Mouse (Mus musculus) adrenal gland, postnatal 4 days (tissue): Measurements from ENCODE around the gene Cd68. TPM values are rescaled to one million over a fixed set of nuclear protein-coding genes. Genes with fewer than 3 reads are reported as not detected.

ENCODE experiments used
- DNase-seq, 2 experiments: peaks; one replicate each; pipeline ENCODE4 v3.0.0; 2021 to 2022; ENCODE audit warnings: low spot score in 2 of 2, mixed read lengths in 2 of 2
- total RNA-seq, 2 experiments: library from RNA; stranded (reverse); gene quantifications; 2 replicates each; pipeline ENCODE4 v1.2.3; 2021

Cd68 gene
- total RNA-seq, 2 experiments from 2014 or later, result 11.9 to 12.5 TPM

DNA sequence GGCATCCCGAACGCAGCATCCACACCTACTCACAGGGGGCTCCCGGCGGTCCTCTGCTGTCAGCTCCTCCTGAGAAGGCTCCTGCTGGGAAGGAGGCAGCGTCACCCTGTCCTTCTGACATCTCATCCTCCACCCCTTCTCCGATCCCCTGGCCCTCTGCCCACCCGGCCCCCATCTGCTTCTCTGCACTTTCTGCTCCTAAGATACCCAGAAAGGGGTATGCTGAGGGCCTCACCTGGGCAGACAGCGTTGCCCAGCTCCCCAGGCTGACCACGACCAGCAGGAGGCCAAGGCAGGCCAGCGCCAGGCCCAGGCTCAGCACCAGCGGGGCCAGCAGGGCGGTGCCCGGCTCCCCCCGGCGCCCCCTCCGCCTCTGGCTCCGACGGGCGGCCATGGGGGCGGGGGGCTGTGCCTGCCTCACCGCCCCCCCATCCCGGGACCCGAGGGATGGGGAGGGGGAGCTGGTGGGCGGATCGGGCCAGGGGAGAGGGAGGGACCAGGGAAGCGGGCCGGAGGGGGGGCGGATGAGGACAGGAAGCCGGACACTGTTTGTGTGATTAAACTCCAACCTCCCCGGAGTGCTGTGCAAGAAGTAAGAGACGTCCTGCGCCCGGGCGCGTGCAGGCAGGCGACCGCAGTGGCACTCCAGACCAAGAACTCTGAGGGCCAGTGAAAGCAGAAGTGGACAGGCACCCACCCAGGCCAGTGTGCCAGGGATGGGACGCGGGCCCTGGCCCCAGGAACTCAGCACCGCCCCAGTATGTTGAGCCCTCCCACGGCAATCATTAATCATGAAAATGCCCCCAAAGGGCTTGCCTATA, 29.6 kb upstream of the Cd68 start, which contains the start of the genes Tnfsf12 and Tnfsfm13:
Gene Tnfsf12, minus strand, starts transcription at position 489 of the 821 bp plus-strand sequence.
Gene Tnfsfm13, minus strand, starts transcription at position 738 of the 821 bp plus-strand sequence.
- peak; percentile 46 to 62 for DNase-seq

DNA sequence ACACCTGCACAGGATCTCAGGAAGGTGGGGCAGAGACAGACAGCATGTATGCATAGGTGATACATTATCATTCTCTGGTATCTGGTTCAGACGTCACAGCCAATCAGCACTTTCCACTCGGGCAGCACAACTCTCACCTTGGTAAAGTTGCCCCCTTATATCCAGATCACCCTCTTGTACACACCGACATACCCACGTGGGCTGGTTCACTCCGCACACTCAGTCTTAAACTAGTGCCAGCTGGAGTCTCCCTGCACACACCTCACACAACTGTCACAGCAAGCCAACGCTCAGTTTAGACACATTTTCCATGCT, 29.1 kb upstream of the Cd68 start:
- DNase-seq, result no peak

DNA sequence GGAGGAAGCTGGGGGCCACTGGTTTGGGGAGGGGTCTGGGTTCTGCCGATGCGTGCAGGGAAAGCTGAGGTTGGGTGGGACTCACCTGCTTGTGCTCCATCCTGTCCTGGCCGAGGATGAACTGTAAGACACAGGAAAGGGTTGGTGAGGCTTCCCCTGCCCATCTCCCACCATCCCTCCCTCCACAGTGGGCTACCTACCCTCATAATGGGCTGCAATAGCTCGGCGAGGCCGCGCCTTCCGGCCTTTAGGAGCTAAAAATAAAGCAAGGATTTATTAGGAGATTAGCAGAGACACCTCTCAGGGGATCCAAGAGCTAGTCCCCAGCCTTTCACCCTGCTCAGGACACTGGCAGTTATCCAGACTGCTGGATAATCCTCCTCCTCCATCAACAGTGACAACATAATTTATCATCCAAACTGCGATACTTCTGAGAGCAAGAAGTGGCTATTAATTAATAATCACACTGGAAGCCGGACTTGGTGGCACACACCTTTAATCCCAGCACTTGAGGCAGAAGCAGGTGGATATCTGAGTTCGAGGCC, 27.5 kb upstream of the Cd68 start:
- no peak for DNase-seq

DNA sequence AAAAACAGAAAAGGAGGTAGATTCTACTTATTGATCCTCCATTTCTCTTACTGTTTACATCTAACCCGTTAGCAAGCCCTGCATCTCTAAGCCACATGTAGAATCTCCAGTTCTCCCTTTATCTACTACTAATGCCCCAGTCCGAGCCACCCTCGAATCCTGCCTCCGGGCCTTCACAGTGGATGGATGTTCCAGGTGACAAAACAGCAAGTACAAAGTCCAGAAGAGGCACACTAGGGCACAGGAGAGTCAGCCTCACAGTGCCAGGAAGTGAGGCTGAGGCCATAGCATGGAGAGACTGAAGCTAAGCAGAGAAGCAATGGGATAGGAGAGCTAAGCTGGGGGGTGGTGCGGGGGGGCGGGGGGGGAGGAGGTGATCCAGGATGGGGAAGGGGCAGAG, 26.9 kb upstream of the Cd68 start:
- no peak for DNase-seq

DNA sequence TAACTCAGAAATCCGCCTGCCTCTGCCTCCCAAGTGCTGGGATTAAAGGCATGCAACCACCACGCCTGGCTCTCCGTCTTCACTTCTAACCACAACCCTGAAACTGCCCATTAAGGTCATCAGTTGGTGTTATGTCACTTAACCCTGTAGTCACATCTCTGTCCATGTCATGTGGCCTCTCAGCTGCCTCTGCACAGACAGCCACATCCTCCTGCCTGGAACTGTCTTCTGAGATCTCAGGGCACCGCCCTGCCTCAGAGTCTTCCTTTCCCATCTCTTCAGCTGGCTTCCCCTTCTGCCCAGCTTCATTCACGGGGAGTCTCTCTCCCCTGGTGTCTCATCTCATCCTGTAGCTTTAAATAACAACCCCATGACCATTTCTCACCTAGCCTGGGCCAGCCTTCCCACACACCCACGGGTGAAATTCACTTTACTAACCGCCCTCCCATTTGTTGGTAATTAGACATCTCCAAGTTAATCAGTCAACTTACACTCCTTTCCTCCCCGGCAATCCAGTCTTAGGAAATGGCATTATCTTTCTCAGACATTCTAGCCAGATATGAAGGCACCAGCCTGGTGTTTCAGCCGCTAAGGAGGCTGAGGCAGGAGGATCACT, 26.4 kb upstream of the Cd68 start:
- no peak for DNase-seq

DNA sequence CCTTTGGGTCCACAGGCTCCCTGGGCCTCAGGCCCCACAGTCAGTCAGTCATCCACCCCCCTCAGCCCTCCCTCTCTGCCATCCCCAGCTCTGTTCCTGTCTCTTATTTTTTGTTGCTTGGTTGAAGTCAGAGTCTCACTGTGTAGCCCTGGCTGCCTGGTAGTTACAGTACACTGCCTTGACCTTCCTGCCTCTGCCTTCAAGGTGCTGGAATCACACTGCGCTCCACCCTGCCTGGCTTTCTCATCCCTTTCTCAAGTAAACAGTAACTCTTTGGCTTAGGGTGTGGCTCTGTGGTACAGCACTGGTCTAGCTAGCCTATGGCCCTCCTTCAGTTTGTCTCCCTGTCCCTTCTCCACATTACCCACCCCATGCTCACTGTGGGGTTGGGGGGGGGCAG, 23.9 kb upstream of the Cd68 start:
- no peak for DNase-seq

DNA sequence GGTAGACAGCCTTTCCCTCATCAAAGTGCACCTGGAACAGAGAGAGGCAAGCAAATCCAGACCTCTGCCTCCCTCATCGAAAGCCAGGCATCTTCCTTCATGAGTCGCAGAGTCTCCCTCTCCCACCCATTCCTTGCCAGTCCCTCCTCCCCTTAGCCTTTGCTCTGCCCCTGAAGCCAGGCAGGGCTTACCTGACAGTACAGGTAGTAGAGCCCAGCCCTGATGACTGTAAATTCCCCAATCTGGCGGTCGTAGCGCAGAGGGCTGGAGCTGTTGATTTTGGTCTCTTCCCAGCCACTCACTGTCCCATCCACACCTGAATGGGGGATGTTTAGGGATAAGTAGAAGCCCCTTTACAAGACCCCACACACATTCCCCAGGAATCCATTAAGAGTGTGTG, 21.1 kb upstream of the Cd68 start:
- no peak for DNase-seq

DNA sequence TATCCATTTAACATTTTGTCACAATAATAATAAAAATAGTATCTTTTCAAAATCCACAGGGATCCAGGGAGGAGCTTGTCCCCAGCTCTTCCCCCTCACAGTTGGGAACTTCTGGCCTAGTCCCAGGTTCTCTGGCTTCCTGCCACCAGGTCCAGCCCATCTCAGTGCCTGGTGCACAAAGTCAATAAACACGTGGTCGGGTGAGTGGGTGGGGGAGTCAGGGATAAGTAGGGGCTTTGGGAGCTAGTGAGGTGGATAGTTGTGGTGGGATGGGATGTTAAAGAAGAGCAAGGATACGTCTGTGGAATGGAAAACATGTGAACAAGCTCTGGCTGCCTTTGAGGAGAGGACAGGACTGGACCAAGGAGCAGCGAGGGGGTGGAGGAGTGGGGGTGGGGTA, 20.4 kb upstream of the Cd68 start:
- no peak for DNase-seq

DNA sequence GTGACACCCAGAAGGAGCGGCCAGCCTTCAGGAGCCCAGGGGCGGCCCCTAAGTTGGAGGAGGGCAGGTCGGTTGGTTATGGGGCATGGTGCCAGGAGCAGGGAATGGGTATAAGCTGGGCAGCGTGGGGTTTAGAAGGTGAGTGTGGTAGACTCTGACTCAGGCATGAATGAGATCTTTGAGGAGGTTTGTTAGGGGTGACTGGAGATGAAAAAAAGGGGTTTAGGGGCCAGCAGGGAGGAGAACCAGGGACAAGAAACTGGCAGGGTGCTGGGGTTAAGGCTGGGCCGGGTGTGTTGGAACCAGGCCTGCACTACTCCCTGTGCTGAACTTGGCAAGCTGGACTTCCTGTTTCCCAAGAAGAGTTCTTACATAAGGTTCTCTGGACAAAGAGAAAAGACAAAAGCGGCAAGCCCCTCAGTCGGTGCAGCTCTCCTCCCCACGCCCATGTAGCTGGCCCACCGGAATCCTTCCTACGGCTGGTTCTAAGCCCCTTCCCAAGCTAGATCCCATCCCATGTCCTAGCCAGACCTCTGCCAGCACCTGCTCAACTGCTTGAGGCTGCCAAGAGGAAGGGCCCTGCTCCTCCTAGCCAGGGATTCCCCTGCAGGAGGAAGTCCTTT, 19.7 kb upstream of the Cd68 start, which contains the start of gene Tnfsf13:
Gene Tnfsf13, minus strand, starts transcription at position 259 of the 623 bp plus-strand sequence.
- DNase-seq, result no peak

DNA sequence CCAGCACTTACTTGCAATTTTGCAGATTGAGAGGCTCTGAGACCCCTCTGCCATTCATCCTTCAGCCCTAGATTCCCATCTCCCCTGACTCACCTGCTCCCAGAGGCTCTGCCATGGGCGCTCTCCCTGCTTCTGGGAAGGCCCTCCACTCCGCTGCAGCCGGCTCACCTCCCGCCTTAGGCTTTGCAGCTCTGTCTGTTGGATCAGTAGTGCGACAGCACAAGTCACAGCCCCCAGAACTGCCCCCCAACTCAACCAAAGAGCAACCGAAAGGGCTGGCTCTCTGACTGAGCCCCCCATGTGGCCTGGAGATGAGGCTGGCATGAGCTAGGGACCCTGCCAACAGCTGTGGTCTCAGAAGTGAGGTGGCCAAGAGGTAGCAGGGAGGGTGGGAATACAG, 19.0 kb upstream of the Cd68 start:
- no peak for DNase-seq

DNA sequence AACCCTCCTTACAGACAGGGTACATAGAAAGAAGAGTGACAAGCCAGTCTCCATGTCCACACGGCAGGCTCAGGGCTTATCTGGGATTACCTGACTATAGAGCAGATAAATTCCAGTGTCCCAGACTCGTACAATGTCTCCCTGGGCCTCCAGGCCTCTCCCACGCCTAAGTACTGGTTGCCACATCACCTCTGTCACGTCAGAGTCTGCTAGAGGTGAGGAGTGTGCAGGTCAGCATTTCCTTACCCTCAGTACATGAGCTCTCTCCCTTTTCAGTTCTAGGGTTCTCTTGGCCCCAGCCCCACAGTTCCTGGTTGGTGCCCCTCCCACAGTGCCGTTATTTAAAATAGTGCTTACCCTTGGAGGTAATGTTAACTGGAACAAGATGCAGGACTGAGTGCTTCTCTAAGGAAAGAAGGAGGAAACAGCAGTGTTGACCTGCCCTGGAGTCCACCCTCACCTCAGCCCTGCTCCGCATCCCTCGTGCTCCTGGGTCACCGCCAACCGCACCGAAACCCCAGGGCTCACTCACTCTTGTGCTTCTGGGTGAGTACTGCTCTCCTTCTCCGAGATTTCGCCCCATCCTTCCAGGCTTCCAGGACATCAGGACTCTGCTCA, 18.3 kb upstream of the Cd68 start:
- DNase-seq, result no peak

DNA sequence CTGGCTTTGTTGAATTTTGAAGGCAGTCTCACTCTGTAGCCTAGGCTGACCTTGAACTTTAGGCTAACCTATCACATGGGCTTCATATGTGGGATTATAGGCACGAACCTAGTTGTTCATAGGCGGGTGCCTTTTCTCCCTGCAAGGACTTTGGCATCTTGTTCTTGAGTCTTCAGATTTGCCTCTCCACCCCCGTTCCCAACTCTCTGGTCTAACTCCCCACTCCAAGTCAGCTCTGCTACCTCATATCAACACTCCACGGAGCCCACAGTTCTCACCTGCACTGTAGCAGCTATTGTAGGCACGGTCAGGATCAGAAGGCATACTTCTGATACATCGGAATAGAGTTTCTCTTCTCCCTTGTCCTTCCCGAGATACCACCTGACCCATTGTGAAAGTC, 17.6 kb upstream of the Cd68 start:
- DNase-seq, result no peak

DNA sequence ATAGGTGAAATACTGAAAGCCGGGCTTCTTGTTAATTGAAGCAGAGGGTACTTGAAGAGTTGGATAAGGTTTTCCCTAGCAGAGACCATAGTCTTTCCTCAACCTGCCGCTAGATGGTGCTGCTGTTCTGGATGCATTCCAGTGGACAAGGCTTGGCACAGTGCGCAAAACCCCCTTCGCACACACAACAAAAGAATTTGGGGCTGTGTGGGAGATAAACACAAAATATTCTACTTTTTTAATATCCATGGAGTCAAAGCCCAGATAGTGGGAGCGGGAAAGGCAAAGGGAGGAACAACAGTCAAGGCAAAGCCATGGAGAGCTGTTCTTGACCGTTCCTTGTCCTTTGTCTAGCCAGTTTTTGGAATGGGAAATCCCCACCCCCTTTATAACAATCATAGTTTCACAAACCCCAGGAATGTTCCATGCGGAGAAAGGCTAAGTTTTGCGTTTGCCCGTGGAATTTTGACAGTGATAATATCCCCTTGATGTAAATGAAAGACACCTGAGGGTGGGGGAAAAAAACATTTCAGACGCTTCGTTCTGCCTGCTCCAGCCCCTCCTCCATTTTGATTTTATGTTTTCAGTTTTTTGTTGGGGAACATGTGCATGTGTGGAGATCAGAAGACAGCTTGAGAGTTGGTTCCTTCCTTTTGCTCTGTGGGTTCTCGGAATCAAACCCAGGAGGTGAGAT, 17.0 kb upstream of the Cd68 start:
- peak in 1 of 2 experiments; percentile 84 for DNase-seq

DNA sequence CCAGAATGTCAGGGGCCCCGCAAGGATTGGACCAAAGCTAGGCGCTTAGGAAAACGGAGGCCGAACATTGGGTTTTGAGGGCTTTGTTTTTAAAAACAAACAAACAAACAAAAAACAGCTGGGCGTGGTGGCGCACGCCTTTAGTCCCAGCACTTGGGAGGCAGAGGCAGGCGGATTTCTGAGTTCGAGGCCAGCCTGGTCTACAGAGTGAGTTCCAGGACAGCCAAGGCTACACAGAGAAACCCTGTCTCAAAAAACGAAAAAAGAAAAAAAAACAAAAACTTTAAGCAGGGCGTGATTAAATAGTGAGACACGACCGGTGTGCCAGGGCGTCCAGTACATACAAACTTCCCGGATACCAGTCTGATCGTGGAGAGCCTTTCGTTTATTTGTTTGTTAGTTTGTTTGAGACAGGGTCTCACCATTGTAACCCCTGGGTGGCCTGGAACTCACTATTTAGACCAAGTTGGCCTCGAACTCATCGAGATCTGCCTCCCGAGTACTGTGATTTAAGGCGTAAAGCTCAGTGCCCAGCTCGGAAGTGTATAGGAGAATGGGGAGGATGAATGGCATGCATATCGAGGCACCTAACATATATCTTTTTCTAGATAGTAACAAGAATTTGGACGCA, 16.4 kb upstream of the Cd68 start:
- DNase-seq, result no peak

DNA sequence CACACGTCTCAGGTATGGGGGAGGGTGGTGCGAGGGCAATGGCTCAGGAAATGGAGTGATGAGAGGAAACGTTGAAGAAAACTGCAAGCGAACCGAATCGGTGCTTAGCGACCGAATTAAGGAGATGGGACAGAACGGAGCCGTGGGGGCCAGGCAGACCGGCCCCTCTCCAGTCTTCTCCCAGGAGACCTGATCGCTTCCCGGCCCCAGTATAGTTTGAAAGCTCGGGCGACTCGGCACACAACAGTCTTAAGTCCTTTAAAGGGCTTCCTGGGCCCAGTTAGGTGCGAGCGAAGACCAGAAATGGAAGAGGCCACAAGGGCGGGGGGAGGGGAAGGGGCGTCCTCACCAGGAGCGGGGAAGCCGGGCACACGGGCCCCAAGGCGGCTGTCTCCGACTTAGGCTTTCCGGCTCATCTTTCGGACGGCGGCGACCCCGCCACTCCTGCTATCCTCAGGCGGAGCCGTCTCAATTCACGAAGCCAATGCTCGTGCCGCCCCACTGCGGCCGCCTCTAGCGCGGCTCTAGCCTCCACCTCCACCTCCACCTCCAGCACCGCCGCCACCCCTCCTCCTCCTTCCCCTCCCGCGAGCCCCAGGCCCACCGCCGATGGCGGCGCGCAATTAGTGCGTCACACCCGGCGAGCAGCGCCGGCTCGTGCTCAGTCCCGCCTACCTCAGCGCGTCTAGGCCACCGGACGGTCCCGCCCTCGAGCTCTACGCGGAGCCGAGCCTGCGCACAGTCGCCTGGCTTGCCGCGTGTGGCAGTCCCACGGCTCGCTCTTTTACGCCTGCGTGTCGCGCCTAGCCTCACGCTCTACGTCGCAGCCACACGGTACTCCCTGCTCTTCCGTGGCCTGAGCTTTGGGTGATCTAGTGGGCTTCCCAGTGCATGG, 15.6 kb upstream of the Cd68 start, which contains the start of gene Senp3:
Gene Senp3, minus strand, starts transcription at position 771 of the 895 bp plus-strand sequence.
- DNase-seq, result peak; percentile 91

DNA sequence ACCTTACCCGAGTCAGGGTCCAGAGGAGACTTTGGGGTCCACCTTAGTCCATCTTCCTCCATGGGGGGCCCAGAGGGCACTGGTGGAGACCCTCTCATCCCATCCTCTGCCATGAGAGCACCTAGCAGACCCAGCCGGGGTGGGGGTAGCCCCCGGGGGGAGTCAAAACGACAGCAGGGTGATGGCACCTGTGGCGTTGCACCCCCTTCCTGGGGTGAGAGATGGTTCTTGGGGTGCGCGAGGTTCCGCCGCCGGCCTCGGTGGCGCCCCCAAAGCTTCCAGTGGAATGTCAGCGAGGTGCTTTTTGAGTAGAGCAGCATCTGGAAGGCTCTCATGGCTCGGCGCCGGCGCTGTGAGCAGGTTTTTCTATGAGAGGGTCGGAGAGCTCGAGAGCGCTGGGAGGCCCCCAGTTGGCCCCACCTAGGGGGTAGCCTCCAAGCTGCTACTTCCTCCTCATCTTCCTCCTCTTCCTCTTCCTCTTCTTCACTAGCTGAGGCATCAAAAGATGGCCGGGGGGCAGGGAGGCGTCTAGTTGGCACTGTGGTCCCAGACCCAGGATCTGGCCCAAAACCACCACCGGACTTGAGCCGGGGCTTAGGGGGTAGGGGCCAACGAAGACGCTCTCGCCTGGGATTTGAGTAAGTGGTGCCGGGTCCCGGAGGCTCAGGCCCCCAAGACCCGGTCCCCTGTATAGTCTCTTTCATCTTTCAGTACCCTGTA, 14.3 kb upstream of the Cd68 start:
- no peak for DNase-seq

DNA sequence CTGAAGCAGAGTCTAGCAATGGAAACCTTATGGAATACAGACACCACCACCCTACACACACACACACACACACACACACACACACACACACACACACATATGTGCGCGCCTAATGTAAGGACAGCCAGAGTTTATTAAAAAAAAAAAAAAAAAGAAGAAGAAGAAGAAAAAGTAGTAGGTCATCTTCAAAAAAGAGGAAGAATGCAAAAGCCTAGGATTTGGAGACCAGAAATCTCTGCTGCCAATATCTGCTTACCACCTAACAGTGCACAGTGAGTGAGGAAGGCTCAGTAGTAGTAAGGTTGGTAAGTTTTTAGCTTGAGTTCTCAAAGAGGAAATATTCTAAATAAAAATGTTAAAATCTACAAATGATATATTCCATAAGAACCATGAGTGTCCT, 13.2 kb upstream of the Cd68 start:
- DNase-seq, result no peak

DNA sequence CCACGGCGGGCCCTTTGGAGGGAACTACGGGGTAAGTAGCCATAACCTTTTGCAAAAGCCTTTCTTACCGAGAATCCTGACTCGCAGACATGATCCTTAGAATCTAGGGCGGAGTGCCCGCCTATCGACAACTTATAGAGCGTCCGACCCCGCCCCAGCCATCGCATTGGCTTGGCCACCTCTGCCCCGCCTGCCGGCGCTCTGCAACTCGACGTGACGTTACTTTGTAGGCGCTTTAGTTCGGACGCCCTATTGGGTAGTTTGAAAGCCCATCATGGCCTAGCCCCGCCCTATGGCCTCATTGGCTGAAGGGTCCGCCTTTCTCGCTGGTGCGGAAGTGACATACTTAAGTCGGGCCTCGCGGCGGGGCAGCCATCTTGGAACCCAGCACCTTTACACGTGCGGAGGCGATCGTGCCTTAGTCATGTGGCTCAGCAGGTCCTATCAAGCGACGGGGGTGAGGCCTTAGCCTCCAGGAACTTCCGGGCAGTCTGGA, 6.3 kb upstream of the Cd68 start, which contains the start of gene Eif4a1:
Gene Eif4a1, minus strand, starts transcription at position 213 of the 496 bp plus-strand sequence.
- peak; percentile 96 to 100 for DNase-seq
